Mouse (Mus musculus) MEL-GATA-1-ER (cell line): ENCODE results near the gene Fbxl17.

ENCODE experiments used
- DNase-seq: peaks from one replicate; pipeline ENCODE4 v3.0.0-alpha.2; 2012; ENCODE audit warnings: low read depth; ENCODE audit errors: extremely low read depth

The Fbxl17 gene

DNA sequence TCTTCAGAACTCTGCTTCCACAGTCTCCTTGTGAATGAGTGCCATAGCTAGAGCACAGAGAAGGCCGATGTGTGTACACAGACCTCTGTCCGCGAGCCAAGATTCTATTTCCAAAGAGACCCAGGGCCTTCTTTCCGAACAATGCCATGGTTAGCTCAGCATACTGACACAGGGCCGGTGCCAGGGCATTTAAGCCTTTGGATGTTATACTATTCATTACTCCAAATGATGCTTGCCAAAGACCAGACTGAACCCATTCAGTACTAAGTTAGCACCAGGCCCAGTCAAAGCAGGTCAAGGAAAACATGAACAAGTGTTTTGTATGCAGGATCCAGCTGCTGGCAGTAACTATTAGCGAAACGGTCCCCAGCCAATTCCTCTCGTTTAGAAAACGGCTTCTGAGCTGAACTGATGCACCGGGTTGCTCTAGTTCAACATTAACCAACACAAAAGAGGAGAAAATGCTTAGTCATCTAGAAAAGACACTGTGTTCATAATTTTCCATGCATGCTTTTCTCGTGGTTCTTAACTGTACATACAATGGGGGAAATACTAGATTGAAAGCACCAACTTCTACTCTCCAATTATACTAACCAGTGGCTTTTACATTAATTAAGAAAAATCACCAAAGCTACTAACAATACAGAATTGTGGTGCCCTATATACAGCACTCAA is 214.4 kb downstream of the Fbxl17 start:
- DNase-seq = no peak

- peak; percentile 9 for DNase-seq
These were observed 215.7 kb downstream of the Fbxl17 start for GRCm38 (mm10) chr17:63284074-63284473.

DNA sequence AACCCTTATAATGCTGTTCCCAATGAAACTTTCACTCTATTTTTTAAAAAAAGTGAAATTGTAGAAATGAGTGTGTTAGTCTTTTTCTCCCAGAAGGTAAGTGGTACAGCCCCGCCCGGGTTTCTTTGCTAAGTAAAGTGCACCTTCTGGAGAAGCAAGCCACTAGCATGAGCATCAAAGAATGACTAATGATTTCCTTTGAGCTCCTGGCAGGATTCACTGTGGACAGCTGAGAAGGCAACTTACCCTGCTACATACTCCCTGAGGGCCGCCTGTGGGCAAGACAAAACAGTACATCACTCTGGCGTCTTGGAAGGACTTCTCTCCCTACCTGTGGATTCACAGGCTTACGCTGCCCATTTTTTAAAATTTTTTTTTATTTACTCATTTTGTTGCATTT is 217.8 kb downstream of the Fbxl17 start:
- no peak for DNase-seq

GRCm38 (mm10) chr17:63280990-63281389 is 218.8 kb downstream of the Fbxl17 start:
- DNase-seq = no peak

DNA sequence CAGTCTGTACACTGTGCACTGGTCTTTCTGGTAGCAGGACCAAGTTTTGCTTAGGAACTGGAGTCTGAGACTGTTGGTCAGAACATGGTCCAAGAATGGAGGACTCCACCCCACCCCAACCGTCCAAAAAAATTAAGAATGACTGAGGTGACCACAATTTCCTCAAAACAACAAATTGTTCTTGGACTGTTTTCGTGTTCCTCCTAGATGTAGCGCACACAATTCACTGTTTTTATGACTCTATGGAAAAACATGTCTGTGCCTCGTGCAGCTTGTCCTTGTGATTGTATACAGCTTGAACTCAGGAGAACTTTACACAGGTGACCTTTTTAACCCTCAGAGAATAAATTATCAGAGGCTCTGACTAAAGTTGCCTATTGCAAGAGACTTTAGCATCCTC is 220.7 kb downstream of the Fbxl17 start:
- no peak for DNase-seq

GRCm38 (mm10) chr17:63273353-63273752 is 226.5 kb downstream of the Fbxl17 start:
- DNase-seq = no peak

DNA sequence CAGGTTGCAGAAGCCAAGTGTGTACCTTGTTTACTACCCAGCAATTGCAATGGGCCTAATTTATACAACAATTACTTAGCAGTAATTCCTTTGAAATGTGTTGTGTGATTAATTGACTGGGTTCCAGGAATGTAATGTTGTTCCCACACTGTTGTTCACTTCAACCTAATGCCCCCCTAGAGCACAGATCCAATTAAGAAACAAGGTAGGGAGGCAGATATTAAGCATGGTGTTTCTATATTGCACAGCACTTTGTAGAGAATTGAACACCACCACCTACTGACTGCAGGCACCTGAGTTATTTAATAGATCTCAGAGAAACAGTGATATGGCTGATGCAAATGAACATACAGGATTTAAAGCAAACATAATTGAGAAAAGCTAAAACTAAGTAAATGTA is 226.9 kb downstream of the Fbxl17 start:
- no peak for DNase-seq

- no peak for DNase-seq
These were observed 228.8 kb downstream of the Fbxl17 start for GRCm38 (mm10) chr17:63271000-63271399.

- no peak for DNase-seq
These were observed 229.3 kb downstream of the Fbxl17 start for GRCm38 (mm10) chr17:63270513-63270912.

GRCm38 (mm10) chr17:63262674-63263073 is 237.1 kb downstream of the Fbxl17 start:
- DNase-seq = no peak

GRCm38 (mm10) chr17:63261508-63262141 is 238.2 kb downstream of the Fbxl17 start:
- DNase-seq = peak; percentile 71

DNA sequence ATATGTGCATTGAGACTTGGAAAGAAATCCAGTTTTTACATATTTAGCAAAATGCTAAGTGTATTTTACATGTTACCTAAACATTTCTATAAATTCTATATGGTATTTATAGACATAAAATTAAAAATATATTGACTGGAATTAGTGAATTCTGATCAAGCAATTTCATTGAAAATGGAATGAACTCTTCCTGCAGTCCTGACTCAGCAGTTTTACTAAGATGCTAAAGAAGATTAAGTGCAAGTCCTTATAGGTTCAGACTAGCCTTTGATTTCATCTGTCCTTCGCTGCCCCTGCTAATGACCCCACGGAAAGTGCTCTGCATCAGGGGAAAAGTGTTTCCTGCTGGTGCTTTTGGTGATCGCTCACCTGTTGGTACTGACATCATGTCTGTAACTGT is 240.7 kb downstream of the Fbxl17 start:
- DNase-seq = no peak

DNA sequence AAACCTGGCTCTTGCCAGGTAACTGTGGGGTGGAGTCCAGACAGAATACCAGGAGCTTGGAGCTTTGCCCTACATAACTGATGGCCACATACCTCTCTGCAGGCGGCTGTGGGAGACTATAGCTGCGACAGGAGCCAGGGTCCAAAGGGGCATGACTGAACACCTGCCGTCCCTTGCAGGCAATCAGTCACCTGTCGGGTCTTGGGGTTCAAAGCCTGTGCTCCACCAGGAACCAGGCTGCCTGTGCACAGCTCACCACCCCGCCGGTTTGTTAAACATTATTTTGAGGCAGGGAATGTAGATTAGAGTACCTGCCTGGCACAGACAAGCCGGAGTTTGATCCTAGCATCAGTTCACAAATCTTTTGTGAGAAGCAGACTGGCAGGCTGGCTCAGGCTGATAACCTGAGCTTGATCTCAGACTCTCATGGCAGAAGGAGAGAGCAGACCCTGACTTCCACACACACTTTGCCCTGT is 253.6 kb downstream of the Fbxl17 start:
- DNase-seq = no peak

DNA sequence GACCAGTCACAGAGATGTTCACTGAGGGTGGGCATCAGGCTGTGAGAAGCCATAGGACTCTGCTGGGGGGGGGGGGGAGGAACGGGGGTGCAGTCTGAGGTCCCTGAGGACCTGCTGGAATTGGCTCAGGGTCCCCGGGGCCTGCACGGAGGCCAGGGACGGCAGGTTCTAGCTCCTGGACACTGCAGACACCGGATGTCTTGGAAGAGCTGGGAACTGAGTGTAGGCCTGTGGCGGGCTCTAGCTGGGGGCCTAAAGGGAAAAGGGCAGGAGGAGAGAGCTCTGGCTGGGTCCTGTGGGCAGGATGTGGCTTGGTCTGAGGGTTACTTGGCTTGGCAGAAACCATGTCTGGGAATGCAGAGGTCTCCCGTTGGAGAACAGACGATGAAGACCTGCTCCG is 254.3 kb downstream of the Fbxl17 start:
- no peak for DNase-seq

GRCm38 (mm10) chr17:63242761-63243160 is 257.1 kb downstream of the Fbxl17 start:
- DNase-seq = no peak

GRCm38 (mm10) chr17:63240731-63241106 is 259.1 kb downstream of the Fbxl17 start:
- DNase-seq = no peak

DNA sequence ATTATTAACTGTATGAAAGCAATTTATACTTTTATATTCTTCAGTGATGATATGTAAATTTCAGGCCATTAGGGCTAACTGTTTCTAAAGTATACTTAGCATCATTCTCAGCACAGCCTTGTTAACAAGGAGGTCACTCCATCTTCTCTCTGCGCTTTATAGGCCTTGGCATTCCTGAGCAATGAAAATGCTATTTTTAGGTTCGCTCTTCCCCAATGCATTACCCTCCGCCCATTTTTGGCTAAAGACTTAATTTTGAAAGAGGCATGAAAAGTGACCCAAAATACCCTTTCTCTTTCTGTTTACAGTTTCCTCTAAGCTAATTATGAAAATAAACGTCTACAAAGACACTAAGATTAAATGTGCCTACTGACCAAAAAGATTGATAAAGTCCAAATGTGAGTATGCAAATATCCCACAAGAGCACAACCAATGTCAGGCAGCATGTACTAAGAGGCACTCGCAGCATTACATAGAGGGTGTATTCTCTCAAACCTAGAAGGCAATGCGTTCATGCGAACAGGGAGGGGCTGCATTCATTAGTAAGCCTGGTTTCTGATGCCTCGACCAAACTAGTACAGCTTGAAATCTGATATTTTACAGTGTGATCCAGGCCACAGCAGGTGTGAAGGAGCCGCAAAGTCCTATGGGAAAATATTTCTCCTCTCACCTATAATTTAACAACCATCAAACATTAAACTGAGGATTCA is 259.6 kb downstream of the Fbxl17 start:
- no peak for DNase-seq

GRCm38 (mm10) chr17:63236846-63237245 is 263.0 kb downstream of the Fbxl17 start:
- no peak for DNase-seq

DNA sequence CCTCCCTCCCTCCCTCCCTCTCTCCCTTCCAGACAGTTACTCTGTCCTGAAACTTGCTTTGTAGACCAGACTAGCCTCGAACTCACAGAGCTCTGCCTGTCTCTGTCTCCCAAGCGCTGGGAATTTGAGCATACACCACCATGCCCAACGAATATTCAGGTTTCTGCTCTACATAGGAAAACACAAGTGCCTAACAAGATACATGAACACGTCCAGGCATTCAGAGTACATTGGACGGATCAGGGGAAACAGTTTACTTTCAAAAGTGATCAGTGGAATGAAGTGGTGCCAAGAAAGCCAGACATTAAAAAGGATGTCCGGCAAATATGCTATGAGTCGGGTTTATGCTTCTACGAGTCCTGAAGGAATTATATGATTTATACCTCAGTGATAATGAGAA is 263.6 kb downstream of the Fbxl17 start:
- no peak for DNase-seq

DNA sequence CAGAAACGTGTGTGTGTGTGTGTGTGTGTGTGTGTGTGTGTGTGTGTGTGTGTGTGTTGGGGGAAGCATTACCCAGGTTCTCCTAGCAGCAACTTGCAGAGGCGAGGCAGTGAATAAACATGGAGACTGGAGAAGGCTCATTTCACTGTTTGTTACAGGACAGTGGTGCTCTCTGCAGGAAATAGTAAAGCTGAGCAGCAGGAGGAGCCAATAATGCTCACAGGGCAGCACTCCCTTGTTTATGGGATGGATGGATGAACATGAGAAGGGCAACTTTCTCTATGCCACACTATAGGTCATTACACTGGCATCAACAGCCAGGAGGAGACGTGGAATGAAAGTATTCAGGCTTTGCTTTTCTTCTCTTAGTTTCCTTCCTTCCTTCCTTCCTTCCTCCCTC is 264.0 kb downstream of the Fbxl17 start:
- no peak for DNase-seq

DNA sequence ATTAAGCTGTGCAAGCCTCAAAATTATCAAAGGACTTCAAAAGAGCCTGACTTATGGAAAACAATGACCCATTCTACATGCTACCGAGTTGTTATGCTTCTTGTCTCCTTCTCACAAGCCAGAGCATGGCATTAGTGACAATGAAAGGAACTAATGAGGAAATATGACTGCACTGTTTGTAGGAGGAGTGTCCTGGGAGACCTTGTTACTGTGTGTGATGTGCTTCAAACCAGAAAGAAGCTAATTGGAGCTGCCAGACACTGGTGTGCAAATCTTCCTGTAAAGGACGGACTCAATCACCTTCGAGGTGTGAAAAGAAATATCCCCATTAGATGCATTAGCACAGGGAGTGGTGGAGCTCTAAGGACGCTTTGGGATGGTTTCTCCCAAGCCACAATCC is 270.7 kb downstream of the Fbxl17 start:
- no peak for DNase-seq

DNA sequence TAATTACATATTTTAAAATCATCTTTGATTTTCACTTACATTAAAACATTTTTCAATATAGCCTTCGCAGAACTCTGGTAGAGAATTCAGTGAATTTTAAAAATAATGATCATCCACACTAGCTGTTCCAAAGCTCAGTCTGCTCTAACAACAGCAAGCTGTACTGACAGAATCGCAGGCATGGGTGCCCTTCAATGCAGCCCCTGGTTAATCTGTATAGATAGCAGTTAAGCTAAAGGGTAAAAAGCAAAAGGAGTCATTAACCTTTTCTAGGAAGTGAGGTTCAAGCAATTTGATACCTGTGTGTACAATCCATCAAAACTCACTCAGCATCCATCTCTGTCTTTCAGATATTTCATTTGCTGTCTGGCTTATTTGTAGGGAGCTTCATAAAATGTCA is 273.4 kb downstream of the Fbxl17 start:
- no peak for DNase-seq

- DNase-seq = no peak
These were observed 273.9 kb downstream of the Fbxl17 start for GRCm38 (mm10) chr17:63225959-63226358.
